Mouse (Mus musculus): ENCODE data around the gene Dbx1. TPM values are rescaled to one million over a fixed set of nuclear protein-coding genes. Genes with fewer than 3 reads are reported as not detected.

The Dbx1 gene
- total RNA-seq, 1 experiment from 2014 or later, result not detected

Other genes starting within 250 kb of the Dbx1 start
- gene Htatip2, start 122.3 kb upstream of the Dbx1 start, total RNA-seq (2017), result 23.1 to 29.2 TPM (median 25.2 TPM) in 3 replicates
- gene Prmt3, start 141.5 kb upstream of the Dbx1 start, total RNA-seq (2017), result 32.6 to 41.2 TPM (median 39.7 TPM) in 3 replicates

All from monocyte, adult 5-6 weeks (primary cell).